Mouse (Mus musculus): Measurements from ENCODE around the gene Plpp3.

GRCm38 (mm10) chr4:105213314-105213713 is 56.2 kb downstream of the Plpp3 start:
- TF ChIP-seq POLR2A (IDR thresholded peaks at IDR 0.05; ENCODE audit: control insufficient read depth, extremely low read depth, insufficient read depth, low read length, poor library complexity) = no peak
- TF ChIP-seq CTCF (IDR thresholded peaks at IDR 0.05; ENCODE audit: borderline replicate concordance, control insufficient read depth, extremely low read depth, insufficient read depth, low read length, poor library complexity) = no peak

Data from thymus, adult 2 months (tissue).